Mouse (Mus musculus) liver, adult 2 months (tissue): ENCODE results near the gene Abca4.

Experiments used
- CTCF ChIP-seq: fragments of 200-500 bp; IDR thresholded peaks from 2 replicates; pipeline ENCODE4 v1.5.1; 2011; ENCODE audit warnings: low read depth, low read length, control low read depth
- POLR2A ChIP-seq: fragments of 200-500 bp; IDR thresholded peaks from 2 replicates; pipeline ENCODE4 v1.6.1; 2011; ENCODE audit warnings: low read length, control low read depth; ENCODE audit not compliant: insufficient read depth; ENCODE audit errors: extremely low read depth

- TF ChIP-seq CTCF (no peak), POLR2A (no peak)
These were observed 106.6 kb downstream of the Abca4 start for GRCm38 (mm10) chr3:122150836-122151235.
